Mouse (Mus musculus) hindbrain, postnatal 0 days (tissue): ENCODE results near the gene Ipo4. TPM values are rescaled to one million over a fixed set of nuclear protein-coding genes. Genes with fewer than 3 reads are reported as not detected.

Experiments used
- ATAC-seq: fragments of 200-750 bp; cut with Nextera tagmentation; 2 replicates; pipeline ENCODE4 v1.8.0; 2017; ENCODE audit warnings: mild to moderate bottlenecking, moderate TSS enrichment, moderate library complexity
- DNase-seq: peaks from one replicate; pipeline ENCODE4 v3.0.0-alpha.2; 2015; ENCODE audit warnings: low spot score
- H3K27ac ChIP-seq: fragments of 300-500 bp; sonication (generic); 2 replicates; pipeline ENCODE4 v1.5.1; 2014; ENCODE audit warnings: mild to moderate bottlenecking
- H3K27me3 ChIP-seq: fragments of 300-500 bp; sonication (generic); 2 replicates; pipeline ENCODE4 v1.6.1; 2014; ENCODE audit warnings: low read length, mixed read lengths; ENCODE audit not compliant: insufficient read depth
- H3K36me3 ChIP-seq: fragments of 300-500 bp; sonication (generic); 2 replicates; pipeline ENCODE4 v1.6.1; 2014; ENCODE audit warnings: low read length, mixed read lengths; ENCODE audit not compliant: insufficient read depth
- H3K4me1 ChIP-seq: fragments of 300-500 bp; sonication (generic); 2 replicates; pipeline ENCODE4 v1.6.1; 2014; ENCODE audit warnings: antibody characterized with exemption, low read length, mixed read lengths; ENCODE audit not compliant: insufficient read depth
- H3K4me2 ChIP-seq: fragments of 300-500 bp; sonication (generic); 2 replicates; pipeline ENCODE4 v1.6.1; 2014; ENCODE audit warnings: low read depth, mild to moderate bottlenecking, low read length, moderate library complexity, mixed read lengths
- H3K4me3 ChIP-seq: fragments of 300-500 bp; sonication (generic); 2 replicates; pipeline ENCODE4 v1.5.1; 2014; ENCODE audit warnings: low read length
- H3K9ac ChIP-seq: fragments of 300-500 bp; sonication (generic); replicated peaks from 2 replicates; pipeline ENCODE4 v1.6.1; 2014; ENCODE audit warnings: mild to moderate bottlenecking, low read length, moderate library complexity, mixed read lengths
- H3K9me3 ChIP-seq: fragments of 300-500 bp; sonication (generic); 2 replicates; pipeline ENCODE4 v1.6.1; 2016; ENCODE audit warnings: low read length, mixed read lengths
- CTCF ChIP-seq: IDR thresholded peaks from 2 replicates; pipeline ENCODE4 v1.5.1; 2016; ENCODE audit warnings: antibody characterized with exemption, control low read depth, low read depth
- WGBS: fragments of 180-500 bp; shearing (Covaris S2); extraction: QIAGEN DNeasy Blood & Tissue Kit; methylation state at CpG from one replicate; pipeline ENCODE4 v1.1.7; 2014; 5-methylcytosine and 5-hydroxymethylcytosine counted together
- polyA plus RNA-seq: library from polyadenylated mRNA; unstranded; fragments of >200 nt; fragmentation: Nextera tagmentation; extraction: Ambion mirVana; gene quantifications from 2 replicates; pipeline ENCODE4 v1.2.1, GENCODE M21; 2015
- total RNA-seq: library from RNA; depleted of rRNA; stranded (reverse); fragments of >200 nt; gene quantifications from 2 replicates; pipeline ENCODE4 v1.2.3, GENCODE M21; 2014

Ipo4 gene
- total and polyA plus RNA-seq, 2 experiments from 2014 or later = 92.5 to 120 TPM

- no peaks in the 10 kb centered on the region for H3K4me1 ChIP-seq
- H3K9ac ChIP-seq = no peak overlapping the region
- WGBS = 42% methylated on average over 2 of the region's 2 CpGs
- H3K27ac ChIP-seq = no peak overlapping the region
- H3K4me3 ChIP-seq = no peak overlapping the region
- H3K9me3 ChIP-seq = no peaks in the 10 kb centered on the region
- no peaks in the 10 kb centered on the region for H3K27me3 ChIP-seq
- H3K36me3 ChIP-seq = no peaks in the 10 kb centered on the region
- ATAC-seq (no peak), DNase-seq (no peak)
- TF ChIP-seq CTCF = no peak
- H3K4me2 ChIP-seq = no peak overlapping the region
Observed at GRCm38 (mm10) chr14:55615876-55616275, 19.9 kb downstream of the Ipo4 start.

GRCm38 (mm10) chr14:55614565-55615178 lies 21.1 kb downstream of the Ipo4 start:
- DNase-seq (no peak), ATAC-seq (no peak)
- Histone ChIP-seq H3K27me3 (no peaks in the 10 kb centered on the region), H3K9ac (no peak overlapping the region), H3K4me3 (no peak overlapping the region), H3K4me1 (no peaks in the 10 kb centered on the region), H3K36me3 (peaks cover 3% of the 10 kb centered on the region; the same call in 1 of the 2 replicates), H3K9me3 (no peaks in the 10 kb centered on the region), H3K4me2 (no peak overlapping the region), H3K27ac (no peak overlapping the region)
- 78% methylated on average over 7 of the region's 7 CpGs for WGBS
- no peak for TF ChIP-seq CTCF

GRCm38 (mm10) chr14:55613346-55613745 lies 22.4 kb downstream of the Ipo4 start:
- TF ChIP-seq CTCF = no peak
- Histone ChIP-seq H3K9me3 (no peaks in the 10 kb centered on the region), H3K9ac (no peak overlapping the region), H3K27ac (no peak overlapping the region), H3K36me3 (peaks cover 10% of the 10 kb centered on the region; the same call in 1 of the 2 replicates), H3K4me2 (no peak overlapping the region), H3K4me1 (no peaks in the 10 kb centered on the region), H3K27me3 (no peaks in the 10 kb centered on the region), H3K4me3 (no peak overlapping the region)
- WGBS = 65% methylated on average over 6 of the region's 6 CpGs
- ATAC-seq = no peak
- no peak for DNase-seq

GRCm38 (mm10) chr14:55608339-55608738 lies 27.4 kb downstream of the Ipo4 start:
- Histone ChIP-seq H3K36me3 (peaks cover 31% of the 10 kb centered on the region), H3K4me1 (no peaks in the 10 kb centered on the region), H3K27me3 (no peaks in the 10 kb centered on the region), H3K9me3 (no peaks in the 10 kb centered on the region), H3K4me3 (no peak overlapping the region), H3K27ac (no peak overlapping the region), H3K4me2 (no peak overlapping the region), H3K9ac (no peak overlapping the region)
- ATAC-seq (no peak), DNase-seq (no peak)
- WGBS = 95% methylated on average over 6 of the region's 6 CpGs
- no peak for TF ChIP-seq CTCF

GRCm38 (mm10) chr14:55605743-55606459 lies 29.9 kb downstream of the Ipo4 start:
- WGBS = 93% methylated on average over 16 of the region's 16 CpGs
- no peak overlapping the region for H3K4me3 ChIP-seq
- H3K36me3 ChIP-seq = peaks cover 50% of the 10 kb centered on the region
- no peak overlapping the region for H3K27ac ChIP-seq
- DNase-seq = no peak
- H3K4me2 ChIP-seq = no peak overlapping the region
- TF ChIP-seq CTCF = no peak
- ATAC-seq = no peak
- no peaks in the 10 kb centered on the region for H3K9me3 ChIP-seq
- H3K27me3 ChIP-seq = no peaks in the 10 kb centered on the region
- H3K9ac ChIP-seq = no peak overlapping the region
- no peaks in the 10 kb centered on the region for H3K4me1 ChIP-seq

- TF ChIP-seq CTCF = no peak
- Histone ChIP-seq H3K27me3 (no peaks in the 10 kb centered on the region), H3K9me3 (no peaks in the 10 kb centered on the region), H3K9ac (no peak overlapping the region), H3K27ac (no peak overlapping the region), H3K36me3 (peaks cover 58% of the 10 kb centered on the region), H3K4me2 (peak overlapping the region; percentile 50), H3K4me1 (no peaks in the 10 kb centered on the region), H3K4me3 (no peak overlapping the region)
- ATAC-seq (no peak), DNase-seq (no peak)
- WGBS = 91% methylated on average over 11 of the region's 11 CpGs
Observed at GRCm38 (mm10) chr14:55604823-55605222, 30.9 kb downstream of the Ipo4 start.
